Mouse (Mus musculus) stomach, embryonic 14.5 days (tissue): ENCODE results near the gene Ssrp1. TPM values are rescaled to one million over a fixed set of nuclear protein-coding genes. Genes with fewer than 3 reads are reported as not detected.

Experiments used
- ATAC-seq: fragments of 200-750 bp; cut with Nextera tagmentation; 2 replicates; pipeline ENCODE4 v1.8.0; 2017; ENCODE audit warnings: low read depth, moderate TSS enrichment; ENCODE audit not compliant: insufficient number of reproducible peaks, insufficient read depth, low FRiP score
- H3K27ac ChIP-seq: fragments of 300-500 bp; sonication (generic); 2 replicates; pipeline ENCODE4 v1.5.1; 2014; ENCODE audit warnings: mild to moderate bottlenecking, low read length, moderate library complexity, mixed read lengths
- H3K27me3 ChIP-seq: fragments of 300-500 bp; sonication (generic); 2 replicates; pipeline ENCODE4 v1.6.1; 2014; ENCODE audit warnings: low read length, control low read depth, mixed read lengths; ENCODE audit not compliant: control insufficient read depth, insufficient read depth
- H3K36me3 ChIP-seq: fragments of 300-500 bp; sonication (generic); 2 replicates; pipeline ENCODE4 v1.6.1; 2014; ENCODE audit warnings: mild to moderate bottlenecking, control low read depth, low read length, moderate library complexity, mixed read lengths; ENCODE audit not compliant: control insufficient read depth, insufficient read depth
- H3K4me1 ChIP-seq: fragments of 300-500 bp; sonication (generic); 2 replicates; pipeline ENCODE4 v1.6.1; 2014; ENCODE audit warnings: low read length, control low read depth, mixed read lengths; ENCODE audit not compliant: control insufficient read depth, insufficient read depth
- H3K4me2 ChIP-seq: fragments of 300-500 bp; sonication (generic); replicated peaks from 2 replicates; pipeline ENCODE4 v1.6.1; 2014; ENCODE audit warnings: low read depth, low read length, control low read depth
- H3K4me3 ChIP-seq: fragments of 300-500 bp; sonication (generic); 2 replicates; pipeline ENCODE4 v1.5.1; 2014; ENCODE audit warnings: low read depth, low read length, control low read depth
- H3K9ac ChIP-seq: fragments of 300-500 bp; sonication (generic); replicated peaks from 2 replicates; pipeline ENCODE4 v1.6.1; 2014; ENCODE audit warnings: low read depth, mild to moderate bottlenecking, control low read depth, low read length, moderate library complexity, mixed read lengths
- H3K9me3 ChIP-seq: fragments of 300-500 bp; sonication (generic); 2 replicates; pipeline ENCODE4 v1.6.1; 2016; ENCODE audit warnings: low read depth, low read length, control low read depth; ENCODE audit not compliant: control insufficient read depth
- WGBS: fragments of 180-500 bp; shearing (Covaris S2); extraction: QIAGEN DNeasy Blood & Tissue Kit; methylation state at CpG from one replicate; pipeline ENCODE4 v1.1.7; 2014; 5-methylcytosine and 5-hydroxymethylcytosine counted together
- polyA plus RNA-seq: library from polyadenylated mRNA; unstranded; fragments of >200 nt; fragmentation: Nextera tagmentation; extraction: Ambion mirVana; gene quantifications from 2 replicates; pipeline ENCODE4 v1.2.1, GENCODE M21; 2014

Gene Ssrp1
- polyA plus RNA-seq, 1 experiment from 2014 or later: 277 TPM

DNA sequence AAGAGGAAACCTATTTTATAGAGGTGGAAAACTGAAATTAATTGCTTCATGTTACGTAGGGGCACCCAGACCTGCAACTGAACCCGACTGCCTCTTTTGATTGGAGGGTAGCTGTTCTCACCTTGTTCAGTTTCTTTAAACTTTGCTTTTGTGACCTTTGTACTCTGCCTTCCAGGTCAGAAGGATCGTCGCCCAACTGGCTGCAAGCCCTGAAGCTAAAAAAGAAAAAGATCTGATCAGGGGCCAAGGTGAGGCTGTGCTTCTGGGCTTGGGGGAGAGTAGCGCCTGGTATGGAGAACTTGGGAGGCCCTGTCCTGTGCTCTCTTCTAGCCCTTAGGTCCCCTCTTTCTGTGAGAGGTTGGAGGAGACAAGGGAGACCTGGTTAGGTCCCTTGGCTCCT lies 34.9 kb downstream of the Ssrp1 start:
- peaks cover 23% of the 10 kb centered on the region for H3K36me3 ChIP-seq

DNA sequence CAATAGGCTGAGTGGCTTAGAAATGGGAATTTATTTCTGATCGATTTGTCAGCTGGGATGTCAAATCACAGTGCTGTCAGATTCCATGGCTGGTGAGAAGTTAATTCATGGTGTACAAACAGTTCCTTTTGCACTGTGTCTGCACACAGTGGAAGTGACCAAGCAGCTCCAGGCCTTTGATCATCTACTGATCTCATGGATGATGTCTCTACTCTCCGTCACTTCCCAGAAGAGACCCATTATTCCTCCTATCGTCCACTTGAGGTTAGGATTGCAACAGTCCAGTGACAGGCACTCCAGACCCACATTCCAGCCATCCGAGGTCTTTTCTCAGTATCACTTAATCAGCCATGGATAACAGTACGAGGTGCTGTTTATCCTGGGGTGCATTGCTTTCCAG lies 36.7 kb downstream of the Ssrp1 start:
- H3K4me2 ChIP-seq: no peak overlapping the region
- no peaks in the 10 kb centered on the region for H3K27me3 ChIP-seq
- H3K4me3 ChIP-seq: no peak overlapping the region
- no peak overlapping the region for H3K27ac ChIP-seq
- ATAC-seq: no peak
- H3K36me3 ChIP-seq: peaks cover 23% of the 10 kb centered on the region
- no peaks in the 10 kb centered on the region for H3K4me1 ChIP-seq
- 84% methylated on average over 5 of the region's 5 CpGs for WGBS
- no peaks in the 10 kb centered on the region for H3K9me3 ChIP-seq
- no peak overlapping the region for H3K9ac ChIP-seq

More for the DNA sequence above, 34.9 kb downstream of the Ssrp1 start:
- H3K27me3 ChIP-seq: no peaks in the 10 kb centered on the region
- 70% methylated on average over 5 of the region's 5 CpGs for WGBS
- no peak overlapping the region for H3K4me3 ChIP-seq
- H3K4me2 ChIP-seq: no peak overlapping the region
- ATAC-seq: no peak
- H3K27ac ChIP-seq: no peak overlapping the region
- H3K4me1 ChIP-seq: peaks cover 10% of the 10 kb centered on the region
- no peaks in the 10 kb centered on the region for H3K9me3 ChIP-seq
- no peak overlapping the region for H3K9ac ChIP-seq

DNA sequence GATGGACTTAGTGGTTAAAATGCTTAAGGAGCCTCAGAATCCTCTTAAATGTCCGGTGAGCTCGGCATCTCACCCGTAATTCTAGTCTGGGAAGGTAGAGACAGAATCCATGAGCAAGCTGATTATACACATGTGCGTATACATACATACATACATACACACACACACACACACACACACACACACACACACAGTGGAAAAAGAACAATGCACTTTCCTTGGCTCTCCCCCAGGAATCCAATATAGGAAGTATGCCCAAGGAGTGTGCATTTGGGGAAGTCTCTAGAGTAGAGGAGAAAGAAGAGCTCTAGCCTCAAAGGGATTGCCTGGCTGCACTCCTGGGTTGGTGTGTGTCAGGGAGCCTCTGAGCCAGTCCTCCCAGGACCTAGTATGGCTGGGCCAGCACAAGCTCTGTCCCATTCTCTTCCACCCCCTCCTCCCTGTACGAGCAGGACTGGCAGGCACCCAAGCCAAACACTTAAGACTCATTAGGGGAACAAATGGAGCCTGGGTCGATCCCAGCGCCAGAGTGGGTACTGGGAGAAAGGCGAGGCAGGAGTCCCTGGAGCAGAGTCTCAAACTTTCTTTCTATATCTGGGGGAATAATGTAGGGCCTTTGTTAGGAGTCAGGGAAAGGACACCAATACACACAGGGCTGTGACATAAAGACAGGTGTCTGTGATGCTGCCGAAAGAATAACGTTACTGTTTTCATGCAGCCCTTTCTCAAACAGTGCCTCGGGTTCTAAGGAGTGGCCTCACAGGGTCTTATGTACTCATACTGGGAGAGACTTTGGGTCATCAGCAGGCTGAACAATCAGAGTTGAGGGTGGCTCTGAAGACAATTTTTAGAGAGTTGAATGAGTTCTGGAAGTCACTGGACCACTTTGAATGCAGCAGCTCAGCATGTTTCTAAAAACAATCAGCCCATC lies 51.9 kb downstream of the Ssrp1 start:
- Histone ChIP-seq H3K36me3 (no peaks in the 10 kb centered on the region), H3K4me3 (no peak overlapping the region), H3K4me1 (peaks cover 8% of the 10 kb centered on the region; the same call in 1 of the 2 replicates), H3K9ac (no peak overlapping the region), H3K9me3 (no peaks in the 10 kb centered on the region), H3K4me2 (no peak overlapping the region), H3K27ac (no peak overlapping the region), H3K27me3 (no peaks in the 10 kb centered on the region)
- peak; percentile 68 for ATAC-seq
- 47% methylated on average over 11 of the region's 11 CpGs for WGBS

GRCm38 (mm10) chr2:85091325-85091724 lies 54.3 kb downstream of the Ssrp1 start:
- H3K9me3 ChIP-seq: no peaks in the 10 kb centered on the region
- no peak overlapping the region for H3K4me2 ChIP-seq
- no peaks in the 10 kb centered on the region for H3K27me3 ChIP-seq
- H3K4me1 ChIP-seq: peaks cover 8% of the 10 kb centered on the region; the same call in 1 of the 2 replicates
- H3K36me3 ChIP-seq: no peaks in the 10 kb centered on the region
- ATAC-seq: no peak
- 89% methylated on average over 4 of the region's 4 CpGs for WGBS
- H3K27ac ChIP-seq: no peak overlapping the region
- no peak overlapping the region for H3K4me3 ChIP-seq
- no peak overlapping the region for H3K9ac ChIP-seq

DNA sequence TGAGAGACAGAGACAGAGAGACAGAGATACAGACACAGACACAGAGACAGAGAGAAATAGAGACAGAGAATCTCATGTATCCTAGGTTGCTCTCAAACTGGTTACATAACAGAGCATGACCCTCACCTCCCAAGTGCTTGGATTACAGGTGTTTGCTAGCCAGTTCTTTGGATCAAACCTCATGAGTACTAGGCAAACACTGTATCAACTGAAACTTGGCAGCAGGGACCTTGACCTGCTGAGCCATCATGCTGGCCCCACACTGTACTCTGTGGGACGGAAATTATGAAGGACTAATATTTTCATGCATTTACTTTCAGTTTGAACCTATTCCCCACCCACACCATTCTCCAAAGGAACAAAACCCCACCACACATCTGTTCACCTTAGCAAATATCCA lies 56.3 kb downstream of the Ssrp1 start:
- Histone ChIP-seq H3K4me3 (no peak overlapping the region), H3K4me1 (peaks cover 8% of the 10 kb centered on the region; the same call in 1 of the 2 replicates), H3K36me3 (no peaks in the 10 kb centered on the region), H3K9me3 (no peaks in the 10 kb centered on the region), H3K9ac (no peak overlapping the region), H3K4me2 (no peak overlapping the region), H3K27me3 (no peaks in the 10 kb centered on the region), H3K27ac (no peak overlapping the region)
- no peak; the same call in 1 of the 2 replicates for ATAC-seq
- WGBS: 88% methylated on average over 1 of the region's 1 CpGs

- Histone ChIP-seq H3K4me3 (no peak overlapping the region), H3K36me3 (no peaks in the 10 kb centered on the region), H3K9ac (no peak overlapping the region), H3K27ac (no peak overlapping the region), H3K27me3 (no peaks in the 10 kb centered on the region), H3K4me2 (no peak overlapping the region), H3K4me1 (no peaks in the 10 kb centered on the region), H3K9me3 (no peaks in the 10 kb centered on the region)
- no peak for ATAC-seq
- 47% methylated on average over 5 of the region's 5 CpGs for WGBS
Measured at GRCm38 (mm10) chr2:85095906-85096305, 58.9 kb downstream of the Ssrp1 start.

Other genes starting within 250 kb of the Ssrp1 start
- 36.2 and 38.0 TPM in 2 replicates for gene Ube2l6, start 238.4 kb upstream of the Ssrp1 start, polyA plus RNA-seq
- not detected in 2 replicates for gene Smtnl1, start 214.6 kb upstream of the Ssrp1 start, polyA plus RNA-seq
- 50.2 and 60.2 TPM in 2 replicates for gene Timm10, start 210.2 kb upstream of the Ssrp1 start, polyA plus RNA-seq
- gene Slc43a1, start 198.4 kb upstream of the Ssrp1 start, polyA plus RNA-seq: 19.8 and 21.1 TPM in 2 replicates
- gene Rtn4rl2, start 150.5 kb upstream of the Ssrp1 start, polyA plus RNA-seq: 0.59 and 0.74 TPM in 2 replicates
- 40.4 and 40.5 TPM in 2 replicates for gene Slc43a3, start 100.7 kb upstream of the Ssrp1 start, polyA plus RNA-seq
- gene Prg2, start 56.8 kb upstream of the Ssrp1 start, polyA plus RNA-seq: 0.42 TPM in 1 of 2 replicates, not detected in the other
- 0.60 TPM in 1 of 2 replicates, not detected in the other for gene Prg3, start 49.0 kb upstream of the Ssrp1 start, polyA plus RNA-seq
- gene P2rx3, start 228 bp downstream of the Ssrp1 start, polyA plus RNA-seq: 0.67 and 0.68 TPM in 2 replicates
- gene Tnks1bp1, start 10.8 kb downstream of the Ssrp1 start, polyA plus RNA-seq: 13.3 and 15.6 TPM in 2 replicates
- gene Aplnr, start 99.0 kb downstream of the Ssrp1 start, polyA plus RNA-seq: 52.0 and 57.1 TPM in 2 replicates
- 2.7 and 3.0 TPM in 2 replicates for gene Lrrc55, start 160.0 kb downstream of the Ssrp1 start, polyA plus RNA-seq